Comparison of ENCODE assay signal across 8 mouse cellular contexts in the genomic region with DNA sequence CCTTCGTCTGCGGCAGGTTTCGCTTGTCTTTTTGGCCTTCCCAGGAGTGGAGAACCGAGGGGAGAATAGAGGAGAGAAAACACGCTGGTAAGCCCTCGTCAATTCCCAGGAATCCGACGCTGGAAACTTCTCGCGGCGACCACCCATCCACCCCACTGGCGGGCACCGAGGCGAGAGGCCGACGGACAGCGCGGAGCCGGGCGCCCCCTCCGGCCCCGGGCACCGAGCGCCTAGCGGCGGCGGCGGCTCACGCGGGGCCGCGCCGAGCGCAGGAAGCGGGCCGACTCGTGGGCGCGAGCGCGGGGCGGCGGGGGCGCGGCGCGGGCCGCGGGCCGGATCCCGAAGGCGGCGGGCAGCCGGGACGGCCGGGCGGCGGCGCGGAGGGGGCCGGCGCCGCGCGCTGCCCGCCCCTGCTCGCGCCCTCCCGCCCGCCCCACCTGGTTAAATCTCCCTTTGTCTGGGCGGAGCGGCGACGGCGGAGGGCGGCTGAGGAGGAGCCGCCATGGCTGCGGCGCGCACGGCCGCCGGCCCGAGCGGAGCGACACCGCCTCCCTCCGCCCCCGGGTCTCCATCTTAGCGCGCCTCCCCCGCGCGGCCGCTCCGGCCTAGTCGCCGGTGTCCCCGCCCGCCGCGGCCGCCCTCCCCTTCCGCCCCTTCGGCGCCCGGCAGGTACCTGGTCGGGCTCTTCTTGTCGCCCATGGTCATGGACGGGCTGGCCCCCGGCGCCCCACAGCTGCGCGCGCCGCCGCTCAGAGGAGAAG. TPM values are rescaled to one million over a fixed set of nuclear protein-coding genes. Genes with fewer than 3 reads are reported as not detected.
DNase-seq lines count a peak whose midpoint lies in the region; ATAC-seq and TF ChIP-seq lines count a peak whose summit lies in the region.

No protein-coding gene starts in this region.

- H3K4me1 ChIP-seq in bone marrow, adult 2 months (ENCODE audit: control insufficient read depth, insufficient read depth, low read length), result peaks cover 2% of the 10 kb centered on the region; the same call in 1 of the 2 replicates
- H3K4me1 ChIP-seq in embryonic facial prominence, embryonic 14.5 days (ENCODE audit: control insufficient read depth, insufficient read depth, low read length), result peaks cover 21% of the 10 kb centered on the region
- H3K4me1 ChIP-seq in midbrain, postnatal 0 days (ENCODE audit: insufficient read depth, low read length), result peaks cover 3% of the 10 kb centered on the region; the same call in 1 of the 2 replicates

- peak overlapping the region; percentile 64 for H3K4me3 ChIP-seq in bone marrow, adult 2 months (replicated peaks; ENCODE audit: control insufficient read depth, low read depth, low read length)
- peak overlapping the region; percentile 69 for H3K4me3 ChIP-seq in embryonic facial prominence, embryonic 14.5 days (ENCODE audit: low read depth, low read length)
- peak overlapping the region; percentile 67 for H3K4me3 ChIP-seq in midbrain, postnatal 0 days (ENCODE audit: low read depth, low read length)

- no peaks in the 10 kb centered on the region for H3K9me3 ChIP-seq in embryonic facial prominence, embryonic 14.5 days (ENCODE audit: control insufficient read depth, low read length)
- H3K9me3 ChIP-seq in midbrain, postnatal 0 days (ENCODE audit: low read length), result no peaks in the 10 kb centered on the region

- peak overlapping the region; percentile 94 for H3K27ac ChIP-seq in bone marrow, adult 2 months (ENCODE audit: control insufficient read depth, insufficient read depth, low read depth, low read length, poor library complexity)
- H3K27ac ChIP-seq in embryonic facial prominence, embryonic 14.5 days (replicated peaks; ENCODE audit: low read depth, low read length), result peak overlapping the region; percentile 96
- peak overlapping the region; percentile 94 for H3K27ac ChIP-seq in midbrain, postnatal 0 days (ENCODE audit: low read depth, low read length)

- TF ChIP-seq POLR2A in bone marrow, adult 2 months (IDR thresholded peaks at IDR 0.05; ENCODE audit: borderline replicate concordance, control insufficient read depth, low read depth, low read length), result no peak

- peak overlapping the region; percentile 81 for H3K4me2 ChIP-seq in embryonic facial prominence, embryonic 14.5 days (ENCODE audit: low read depth, low read length)
- peak overlapping the region; percentile 67 for H3K4me2 ChIP-seq in midbrain, postnatal 0 days (ENCODE audit: low read depth, low read length, poor library complexity, severe bottlenecking)

- DNase-seq in 416B (ENCODE audit: low read depth) (peak; percentile 24), liver (peak; percentile 80)
- DNase-seq in embryonic facial prominence, embryonic 14.5 days (ENCODE audit: low spot score), result peak; percentile 70
- DNase-seq in heart, adult 9 months (ENCODE audit: low spot score in 2 of 2), result peak; percentile 71 to 75
- DNase-seq in kidney, adult 9 months, result peak; percentile 73
- DNase-seq in midbrain, postnatal 0 days (ENCODE audit: low spot score), result peak; percentile 66
- DNase-seq in spleen, postnatal 14 days (ENCODE audit: low spot score in 2 of 2), result peak; percentile 53 to 55

- H3K27me3 ChIP-seq in embryonic facial prominence, embryonic 14.5 days (replicated peaks; ENCODE audit: control insufficient read depth, insufficient read depth, low read length), result no peaks in the 10 kb centered on the region
- H3K27me3 ChIP-seq in midbrain, postnatal 0 days (ENCODE audit: insufficient read depth, low read length), result no peaks in the 10 kb centered on the region; the same call in 1 of the 2 replicates

- H3K9ac ChIP-seq in embryonic facial prominence, embryonic 14.5 days (ENCODE audit: low read depth, low read length), result peak overlapping the region; percentile 96
- H3K9ac ChIP-seq in midbrain, postnatal 0 days (replicated peaks; ENCODE audit: low read length, poor library complexity, severe bottlenecking), result peak overlapping the region; percentile 96

- peak; percentile 73 for ATAC-seq in embryonic facial prominence, embryonic 14.5 days (ENCODE audit: low read depth)
- ATAC-seq in midbrain, postnatal 0 days (ENCODE audit: low FRiP score), result peak; percentile 80

- no peak for TF ChIP-seq CTCF in bone marrow, adult 2 months (IDR thresholded peaks at IDR 0.05; ENCODE audit: control insufficient read depth, insufficient read depth, low read length)
- no peak; the same call in 1 of the 2 replicates for TF ChIP-seq CTCF in midbrain, postnatal 0 days (IDR thresholded peaks at IDR 0.05)

- no peaks in the 10 kb centered on the region for H3K36me3 ChIP-seq in embryonic facial prominence, embryonic 14.5 days (ENCODE audit: control insufficient read depth, insufficient read depth, low read length)
- H3K36me3 ChIP-seq in midbrain, postnatal 0 days (ENCODE audit: insufficient read depth, low read length), result no peaks in the 10 kb centered on the region

- 15% methylated on average over 86 of the region's 117 CpGs for WGBS in bone marrow, adult 2 months
- under 1% methylated on average over 26 of the region's 117 CpGs for WGBS in embryonic facial prominence, embryonic 14.5 days
- under 1% methylated on average over 46 of the region's 117 CpGs for WGBS in midbrain, postnatal 0 days

RNA-seq across cellular contexts. Expression of a gene that starts 0.5 kb away (rescaled TPM):
- polyA plus RNA-seq in bone marrow, adult 2 months (2011; ENCODE audit: insufficient read depth, insufficient read length, low replicate concordance, missing spikeins), result 9.1 and 23.5 TPM in 2 replicates
- polyA plus RNA-seq in embryonic facial prominence, embryonic 14.5 days (2014; fragmentation: Nextera tagmentation; extraction: Ambion mirVana), result 15.3 and 15.9 TPM in 2 replicates
- 36.0 and 42.1 TPM in 2 replicates for total RNA-seq in midbrain, postnatal 0 days (2014; rRNA removed)
- polyA plus RNA-seq in midbrain, postnatal 0 days (2015; fragmentation: Nextera tagmentation; extraction: Ambion mirVana), result 20.9 and 29.6 TPM in 2 replicates

Comparison
In these comparisons a context has a peak if more than half of its experiments do, and no peak if none do; other contexts are left out.
1. Peak in every context shown above with its lines: DNase-seq, ATAC-seq, H3K4me3 ChIP-seq and H3K27ac ChIP-seq.
2. DNase-seq: peak in every context shown above with its lines; median percentile 80 in liver; 73 in heart, adult 9 months; 73 in kidney, adult 9 months; 70 in embryonic facial prominence, embryonic 14.5 days; 66 in midbrain, postnatal 0 days; 54 in spleen, postnatal 14 days; 24 in 416B.